Mouse (Mus musculus): Measurements from ENCODE around the gene Rapgef3.

Gene Rapgef3

DNA sequence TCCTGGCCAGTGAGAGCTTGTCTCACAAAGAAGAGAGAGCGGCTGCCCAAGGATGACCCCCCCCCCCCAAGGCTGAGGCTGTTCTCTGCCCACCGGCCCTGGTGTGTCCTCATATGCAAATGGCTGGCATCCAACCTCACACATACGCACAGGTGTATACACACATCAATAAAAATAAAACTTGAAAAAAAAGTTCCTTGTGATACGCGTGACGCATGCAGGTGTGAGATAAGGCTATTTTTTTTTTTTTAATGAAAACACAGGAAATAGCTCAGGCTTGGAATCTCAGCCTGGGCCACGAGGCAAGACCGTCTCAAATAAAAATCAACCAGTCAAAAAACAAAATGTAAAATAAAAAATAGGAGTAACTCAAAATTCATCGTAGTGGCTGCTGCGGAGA is 21.5 kb downstream of the Rapgef3 start:
- no peak for DNase-seq (ENCODE audit: low spot score)

DNA sequence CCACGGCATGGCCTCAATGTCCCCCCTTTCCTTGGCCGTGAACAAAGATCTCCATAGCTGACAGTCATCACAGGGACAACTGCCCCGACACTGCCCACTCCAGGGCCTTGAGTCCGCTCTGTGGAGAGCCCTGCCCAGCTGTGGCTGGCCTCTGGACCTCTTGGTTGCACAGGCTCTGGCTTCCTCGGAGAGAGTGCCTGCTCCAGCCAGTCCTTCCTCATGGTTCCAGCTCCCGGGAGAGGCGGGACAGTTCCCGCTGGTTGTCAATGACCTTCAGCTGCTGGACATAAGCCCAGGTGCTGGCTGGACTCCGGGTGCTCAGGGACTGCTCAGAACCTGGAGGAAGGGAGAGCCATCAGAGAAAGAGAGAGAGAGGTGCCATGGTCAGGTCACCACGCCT is 22.4 kb downstream of the Rapgef3 start:
- DNase-seq (ENCODE audit: low spot score): no peak

DNA sequence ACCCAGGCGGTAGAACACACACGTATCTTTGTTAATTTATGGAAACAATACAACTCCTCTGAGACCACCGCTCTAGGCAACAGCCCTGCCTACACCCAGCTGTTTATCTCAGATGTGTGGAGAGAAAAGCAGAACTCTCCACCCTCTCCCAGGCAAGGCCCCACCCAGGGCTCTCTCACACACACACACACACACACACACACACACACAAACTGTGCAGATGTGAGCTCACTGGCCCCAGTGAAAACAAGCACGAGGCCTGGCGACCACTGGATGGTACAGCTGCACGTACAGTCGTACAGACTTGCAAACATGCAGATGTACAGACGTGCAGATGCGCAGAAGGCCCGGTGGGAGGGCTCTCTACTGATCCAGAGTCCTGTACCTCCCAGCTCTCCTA is 22.8 kb downstream of the Rapgef3 start:
- DNase-seq (ENCODE audit: low spot score): no peak

DNA sequence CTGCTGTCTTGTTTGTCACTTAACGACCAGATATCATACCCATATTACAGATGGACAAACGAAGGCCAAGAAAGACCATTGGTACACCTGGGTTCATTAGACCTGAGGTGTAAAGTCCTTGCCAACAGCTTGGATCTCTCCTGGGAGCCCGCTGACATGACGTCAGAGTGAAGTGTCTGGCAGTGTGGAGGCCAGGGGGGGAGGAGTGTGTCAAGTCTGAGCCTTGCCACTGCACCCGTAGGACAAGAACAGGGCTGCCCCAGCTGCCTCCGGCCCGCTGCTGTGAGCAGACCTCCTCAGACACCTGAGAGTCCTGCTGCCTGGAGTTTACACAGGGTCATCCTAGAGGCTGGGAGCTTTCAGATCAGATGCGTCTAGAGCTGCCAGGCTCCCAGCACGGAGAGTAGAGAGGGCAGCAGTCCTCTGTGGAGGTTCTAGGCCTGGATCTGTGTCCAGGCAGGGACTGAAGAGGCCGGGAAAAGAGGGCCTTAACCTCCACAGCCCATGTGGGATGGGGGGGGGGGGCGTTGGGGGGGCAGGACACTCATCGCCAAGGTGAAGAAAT is 23.7 kb downstream of the Rapgef3 start:
- DNase-seq (ENCODE audit: low spot score): no peak

DNA sequence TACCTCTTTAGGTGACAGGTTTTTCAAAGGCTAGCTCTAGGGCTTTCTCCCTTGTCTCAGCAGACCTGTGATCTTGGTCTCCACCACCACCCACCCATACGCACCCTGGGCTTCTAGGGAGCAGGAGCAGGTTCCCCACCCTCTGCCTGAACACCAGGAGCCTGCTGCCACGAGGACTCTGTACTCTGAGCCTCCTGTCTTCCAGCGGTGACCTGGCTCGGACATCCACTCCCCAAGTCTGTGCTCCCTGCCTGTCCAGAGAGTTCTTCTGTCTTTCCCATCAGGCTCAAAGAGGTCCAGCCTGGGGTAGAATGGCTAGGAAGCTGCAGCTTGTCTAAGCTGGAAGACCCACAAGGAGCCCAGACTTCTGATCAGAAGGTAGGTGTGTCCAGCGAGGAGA is 24.6 kb downstream of the Rapgef3 start:
- DNase-seq (ENCODE audit: low spot score): no peak

DNA sequence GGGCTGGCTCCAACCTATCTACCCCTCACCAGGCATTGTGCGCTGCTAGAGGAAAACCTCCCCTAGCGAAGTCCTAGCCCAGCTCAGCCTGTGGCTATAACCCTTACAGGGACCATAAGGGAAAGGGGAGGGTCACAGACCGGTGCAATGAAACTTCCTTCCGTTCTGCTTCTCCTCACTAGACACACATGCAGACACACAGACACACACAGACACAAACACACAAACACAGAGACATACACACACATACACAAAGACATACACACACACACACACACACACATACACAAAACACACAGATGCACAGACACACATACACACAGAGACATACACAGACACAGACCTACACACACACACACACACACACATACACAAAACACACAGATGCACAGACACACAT is 25.2 kb downstream of the Rapgef3 start:
- DNase-seq (ENCODE audit: low spot score): no peak

DNA sequence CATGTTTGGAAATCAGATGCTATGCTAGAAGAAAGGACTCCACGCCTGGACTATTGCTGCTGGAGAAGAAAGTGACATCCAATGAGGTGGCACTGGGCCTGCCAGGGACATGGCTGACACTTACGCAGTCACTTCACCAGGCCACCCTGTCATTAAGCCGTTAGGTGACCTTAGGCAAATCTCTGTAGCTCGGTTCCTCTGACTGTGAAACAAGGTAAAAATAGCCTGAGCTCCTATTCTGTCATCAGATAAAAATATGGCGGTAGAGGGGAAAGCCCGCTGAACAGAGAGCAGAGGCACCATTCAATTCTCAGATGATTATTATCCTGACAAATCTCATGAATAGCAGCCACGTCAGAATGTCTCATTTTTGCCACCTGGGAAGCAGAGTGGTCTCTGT is 25.7 kb downstream of the Rapgef3 start:
- no peak for DNase-seq (ENCODE audit: low spot score)

DNA sequence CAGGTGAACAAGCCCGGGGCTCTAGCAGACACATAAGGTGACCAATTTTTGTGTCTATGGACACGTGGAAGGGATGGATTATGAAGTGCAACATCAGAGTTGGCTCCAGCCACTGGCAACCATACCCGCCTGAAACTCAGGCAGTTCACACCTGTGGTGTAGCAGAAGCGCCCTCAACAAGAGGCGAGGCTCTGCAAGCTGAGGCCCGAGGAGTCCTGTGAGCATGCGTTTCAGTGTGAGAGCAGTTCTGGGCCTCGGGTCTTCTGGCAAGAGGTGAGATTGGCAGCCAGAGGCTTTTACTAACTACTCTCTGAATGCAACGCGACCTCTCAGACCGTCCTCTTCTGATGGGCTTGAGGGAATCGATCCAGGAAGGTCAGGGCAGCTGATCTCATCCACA is 26.1 kb downstream of the Rapgef3 start:
- no peak for DNase-seq (ENCODE audit: low spot score)

DNA sequence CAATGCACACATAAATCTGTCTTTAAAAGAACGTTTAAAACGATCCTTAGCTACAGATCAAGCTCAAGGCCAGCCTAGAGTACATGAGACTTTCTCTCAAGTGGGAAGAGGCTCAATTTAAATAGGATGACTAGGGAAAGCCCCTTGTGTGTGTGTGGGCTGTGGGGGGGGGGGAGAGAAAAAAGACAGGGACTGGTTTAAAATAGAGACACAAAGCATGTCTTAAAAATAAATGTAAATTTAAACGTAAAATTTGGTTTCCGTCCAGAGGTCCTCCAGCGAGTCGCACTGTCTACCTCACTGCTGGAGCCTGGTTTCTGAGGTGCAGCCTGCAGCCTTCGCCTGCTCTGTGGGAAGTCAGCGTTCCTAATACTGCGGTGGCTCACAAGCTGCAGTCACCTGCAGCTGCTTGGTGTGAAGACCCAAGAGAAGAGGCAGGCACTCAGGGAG is 27.5 kb downstream of the Rapgef3 start:
- no peak for DNase-seq (ENCODE audit: low spot score)

DNA sequence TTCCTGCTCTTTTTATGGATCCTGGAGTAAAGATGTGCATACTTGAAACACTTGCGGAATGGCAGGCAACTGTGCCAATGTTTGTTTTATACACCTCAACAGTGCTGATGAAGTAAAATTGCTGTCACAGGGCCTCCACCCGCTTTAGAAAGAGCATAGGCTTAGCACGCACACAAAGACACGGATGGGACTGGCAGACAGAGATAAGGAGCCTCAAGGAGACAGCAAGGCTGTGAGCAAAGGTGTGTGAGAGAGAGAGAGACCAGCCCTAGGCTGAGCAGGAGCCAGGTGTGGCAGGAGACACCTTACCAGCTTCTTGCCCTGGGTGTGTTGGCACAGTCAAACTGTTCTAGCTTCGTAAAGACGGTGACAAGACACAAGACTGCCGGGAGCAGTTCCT is 28.8 kb downstream of the Rapgef3 start:
- no peak for DNase-seq (ENCODE audit: low spot score)

DNA sequence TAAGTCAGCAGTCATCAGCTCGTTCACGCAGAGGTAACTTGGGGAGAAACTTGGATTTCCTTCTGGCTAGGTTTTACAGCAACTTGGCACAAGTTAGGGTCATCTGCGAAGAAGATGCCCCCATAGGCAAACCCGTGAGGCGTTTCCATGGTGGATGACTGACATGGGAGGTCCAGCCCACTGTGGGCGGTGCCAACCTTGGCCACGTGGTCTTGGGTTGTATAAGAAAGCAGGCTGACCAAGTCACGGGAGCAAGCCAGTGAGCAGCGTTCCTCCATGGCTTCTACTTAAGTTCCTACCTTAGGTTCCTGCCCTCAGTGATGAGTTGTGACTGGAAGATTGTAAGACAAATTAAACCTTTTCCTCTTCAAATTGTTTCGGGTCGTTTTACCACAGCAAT is 35.8 kb downstream of the Rapgef3 start:
- DNase-seq (ENCODE audit: low spot score): no peak

DNA sequence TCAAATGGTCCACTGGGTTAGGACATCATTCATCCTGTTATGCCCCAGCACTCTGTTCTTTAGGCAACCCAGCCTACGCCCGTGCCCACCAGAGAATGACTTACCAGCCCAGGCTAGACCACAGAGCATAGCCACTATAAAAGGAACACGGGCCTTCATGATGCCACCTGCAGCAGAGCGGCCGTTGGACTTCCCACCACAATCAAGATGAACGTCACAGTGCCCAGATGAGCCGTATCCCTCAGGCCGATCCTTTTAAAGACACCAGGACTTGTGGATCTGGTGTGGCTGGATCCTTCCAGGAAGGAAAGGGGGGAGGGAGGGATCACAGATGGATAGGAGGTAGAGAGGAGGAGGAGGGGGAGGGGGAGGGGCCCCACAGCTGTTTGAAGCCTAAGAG is 36.7 kb downstream of the Rapgef3 start, which contains the start of gene Endou:
Endou (minus strand) TSS at position 229 of the 400 bp plus-strand sequence.
- no peak for DNase-seq (ENCODE audit: low spot score)

DNA sequence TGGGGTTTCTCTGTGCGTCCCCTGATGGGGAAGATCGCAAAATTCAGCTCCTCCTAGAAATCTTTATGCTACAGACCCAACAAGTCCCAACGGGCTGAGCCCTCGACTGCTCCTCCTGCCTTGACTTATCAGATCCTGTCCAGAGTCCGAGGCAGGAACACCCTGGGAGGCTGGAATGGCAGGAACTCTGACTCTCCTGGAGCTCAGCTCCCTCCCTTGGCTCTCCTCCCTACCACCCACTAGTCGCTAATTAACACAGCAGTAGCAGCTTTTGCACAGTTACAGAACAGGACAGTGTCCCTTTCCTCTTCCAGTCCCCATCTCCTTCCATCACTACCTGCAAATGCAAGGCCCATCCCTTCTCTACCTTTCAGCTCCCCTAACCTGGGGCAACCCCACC is 37.4 kb downstream of the Rapgef3 start:
- DNase-seq (ENCODE audit: low spot score): no peak

DNA sequence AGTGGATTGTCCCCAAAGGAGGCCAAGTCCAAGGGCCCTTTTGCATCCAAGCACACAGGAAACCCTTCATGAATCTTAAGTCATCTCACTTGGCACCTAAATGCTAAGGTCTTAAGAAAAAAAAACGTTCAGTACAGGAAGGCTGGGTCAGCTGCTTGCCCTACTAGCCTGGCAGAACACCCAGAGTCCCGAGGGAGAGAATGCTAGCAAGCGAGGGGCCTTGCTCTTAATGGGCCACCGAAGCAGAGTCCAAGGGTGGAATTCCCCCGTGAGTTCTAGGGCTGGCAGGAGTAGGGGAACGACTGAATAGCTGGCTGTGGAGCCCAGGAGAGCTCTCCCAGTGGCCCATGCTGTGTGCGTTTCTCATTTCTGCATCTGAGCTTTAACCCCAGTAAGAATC is 39.0 kb downstream of the Rapgef3 start:
- DNase-seq (ENCODE audit: low spot score): no peak

DNA sequence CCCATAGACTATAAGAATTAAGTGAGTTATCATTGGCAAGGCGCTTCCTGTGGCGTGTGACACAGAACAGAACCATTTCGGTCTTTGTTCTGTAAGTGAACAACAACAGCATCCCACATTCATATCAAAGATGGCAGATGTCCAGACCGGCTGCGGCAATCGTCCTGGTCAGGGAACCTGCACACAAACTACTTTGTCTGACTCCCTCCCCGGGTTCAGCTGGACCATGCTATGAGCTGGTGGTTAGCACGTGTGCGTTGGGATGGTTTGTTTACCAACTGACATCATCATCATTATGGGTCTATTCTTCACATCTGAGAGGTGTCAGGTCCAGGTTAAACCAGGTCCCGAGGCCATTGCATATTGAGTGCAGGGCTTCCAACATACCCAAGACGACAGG is 39.4 kb downstream of the Rapgef3 start:
- DNase-seq (ENCODE audit: low spot score): no peak

DNA sequence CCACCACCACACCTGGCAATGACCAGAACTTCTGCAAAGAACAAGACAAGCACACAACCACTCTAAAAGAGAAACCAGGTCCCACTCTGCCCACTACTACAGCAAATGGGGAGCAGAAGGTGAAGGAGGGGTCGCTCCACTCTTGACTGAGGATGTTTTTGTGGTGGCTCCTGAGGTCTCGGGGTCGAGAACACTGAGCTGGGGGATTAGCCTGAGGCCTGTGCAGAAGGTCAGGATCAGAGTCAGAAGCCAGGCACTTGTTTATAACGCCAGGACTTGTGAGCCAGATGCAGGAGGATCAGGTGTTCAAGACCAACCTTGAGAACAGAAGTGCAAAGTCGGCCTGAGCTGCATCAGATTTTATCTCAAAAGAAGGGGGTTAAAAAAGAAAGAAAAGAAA is 40.3 kb downstream of the Rapgef3 start:
- no peak for DNase-seq (ENCODE audit: low spot score)

DNA sequence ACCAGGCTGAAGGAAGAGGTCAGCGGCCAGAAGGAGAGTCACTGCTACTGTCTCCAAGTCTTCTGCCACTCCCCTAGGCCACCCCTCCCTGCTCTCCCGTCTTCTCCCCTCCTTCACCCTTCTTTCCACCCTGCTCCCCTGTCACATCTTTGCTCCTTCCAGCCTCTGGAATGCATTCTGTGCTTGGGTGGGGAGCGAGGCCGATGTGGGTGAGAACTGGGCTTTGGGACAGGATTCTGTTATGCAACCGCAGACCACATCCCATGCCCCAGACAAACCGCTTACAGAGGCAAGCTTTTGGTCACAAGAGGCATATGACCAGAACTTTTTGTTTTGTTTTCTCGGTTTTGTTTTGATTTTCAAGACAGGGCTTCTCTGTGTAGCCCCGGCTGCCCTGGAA is 40.7 kb downstream of the Rapgef3 start:
- DNase-seq (ENCODE audit: low spot score): no peak

DNA sequence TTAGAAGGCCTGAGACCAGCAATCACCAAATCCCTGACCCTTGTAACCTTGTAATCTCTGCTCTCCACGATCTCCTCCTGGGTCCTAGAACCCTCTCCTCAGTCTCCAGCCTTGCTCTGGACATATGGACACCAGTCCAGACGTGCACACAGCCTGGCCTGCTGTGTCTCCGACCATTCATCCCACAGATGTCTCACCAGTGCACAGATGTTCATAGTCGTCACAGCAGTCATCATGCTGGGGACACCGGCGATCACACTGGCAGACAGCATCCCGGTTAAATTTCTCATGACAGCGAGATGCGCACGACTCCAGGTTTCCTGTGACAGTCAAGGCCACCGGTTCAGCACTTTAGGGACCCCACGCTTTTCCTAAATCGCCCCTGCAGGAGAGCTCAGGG is 41.5 kb downstream of the Rapgef3 start:
- DNase-seq (ENCODE audit: low spot score): no peak

DNA sequence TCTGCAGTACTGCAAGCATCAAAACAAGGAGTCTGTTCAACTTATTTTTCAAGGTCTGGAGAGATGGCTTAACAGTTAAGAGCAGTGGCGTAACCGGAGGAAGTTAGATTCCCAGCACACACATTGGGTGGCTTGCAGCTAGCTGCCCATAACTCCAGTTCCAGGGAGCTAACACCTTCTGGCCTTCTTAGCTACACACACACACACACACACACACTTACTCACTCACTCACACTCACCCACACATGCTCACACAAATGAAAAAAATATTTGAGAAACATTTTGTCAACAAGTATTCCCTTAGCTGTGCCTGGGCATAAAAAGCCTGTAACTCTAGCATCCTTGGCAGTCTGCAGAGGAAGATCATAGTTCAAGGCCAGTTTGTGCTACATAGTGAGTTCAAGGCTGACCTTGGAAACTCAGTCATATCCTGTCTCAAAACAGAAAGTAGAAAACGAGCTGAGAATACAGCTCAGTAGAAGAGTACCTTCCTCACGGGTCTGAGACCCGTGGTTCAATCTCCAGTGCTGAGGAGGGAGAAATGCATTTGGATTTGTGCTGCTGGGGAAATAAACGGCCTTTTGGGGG is 42.5 kb downstream of the Rapgef3 start:
- no peak for DNase-seq (ENCODE audit: low spot score)

DNA sequence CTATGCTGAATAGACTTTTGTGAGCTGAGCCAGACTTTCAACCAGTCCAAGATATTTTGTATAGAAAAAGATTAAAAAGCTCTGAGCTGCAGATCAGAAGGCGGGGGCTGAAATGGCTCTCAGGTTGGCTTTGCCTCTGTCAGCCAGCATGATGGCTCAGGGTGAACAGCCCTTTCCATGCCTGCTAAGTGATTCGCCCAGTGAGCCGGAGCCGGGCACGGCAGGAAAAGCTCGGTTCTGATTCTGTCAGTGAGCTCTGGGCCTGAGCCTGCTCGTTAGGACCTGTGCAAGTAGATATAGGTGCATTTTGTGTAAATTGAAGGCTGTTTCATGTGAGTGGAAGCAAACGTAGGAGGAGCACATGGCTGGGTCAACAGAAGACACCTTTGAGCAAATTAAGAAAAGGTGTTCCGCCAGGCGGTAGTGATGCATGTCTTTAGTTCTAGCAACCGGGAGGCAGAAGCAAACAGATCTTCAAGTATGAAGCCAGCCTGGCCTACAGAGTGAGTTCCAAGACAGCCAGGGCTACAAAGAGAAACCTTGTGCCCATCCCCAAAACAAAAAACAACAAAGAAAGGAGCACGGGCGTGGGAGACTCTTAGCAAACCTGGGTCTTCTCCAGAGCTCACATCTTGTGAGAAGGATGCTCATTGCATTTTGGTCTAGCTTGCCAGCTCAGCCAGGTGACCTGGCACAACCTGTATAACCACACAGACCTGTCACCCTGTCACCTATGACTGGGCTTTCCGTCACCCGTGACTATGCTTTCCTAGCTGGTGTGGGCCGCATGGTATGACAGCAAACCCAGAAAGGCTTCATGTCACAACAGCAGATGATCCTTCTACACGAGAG is 43.2 kb downstream of the Rapgef3 start:
- DNase-seq (ENCODE audit: low spot score): no peak

DNA sequence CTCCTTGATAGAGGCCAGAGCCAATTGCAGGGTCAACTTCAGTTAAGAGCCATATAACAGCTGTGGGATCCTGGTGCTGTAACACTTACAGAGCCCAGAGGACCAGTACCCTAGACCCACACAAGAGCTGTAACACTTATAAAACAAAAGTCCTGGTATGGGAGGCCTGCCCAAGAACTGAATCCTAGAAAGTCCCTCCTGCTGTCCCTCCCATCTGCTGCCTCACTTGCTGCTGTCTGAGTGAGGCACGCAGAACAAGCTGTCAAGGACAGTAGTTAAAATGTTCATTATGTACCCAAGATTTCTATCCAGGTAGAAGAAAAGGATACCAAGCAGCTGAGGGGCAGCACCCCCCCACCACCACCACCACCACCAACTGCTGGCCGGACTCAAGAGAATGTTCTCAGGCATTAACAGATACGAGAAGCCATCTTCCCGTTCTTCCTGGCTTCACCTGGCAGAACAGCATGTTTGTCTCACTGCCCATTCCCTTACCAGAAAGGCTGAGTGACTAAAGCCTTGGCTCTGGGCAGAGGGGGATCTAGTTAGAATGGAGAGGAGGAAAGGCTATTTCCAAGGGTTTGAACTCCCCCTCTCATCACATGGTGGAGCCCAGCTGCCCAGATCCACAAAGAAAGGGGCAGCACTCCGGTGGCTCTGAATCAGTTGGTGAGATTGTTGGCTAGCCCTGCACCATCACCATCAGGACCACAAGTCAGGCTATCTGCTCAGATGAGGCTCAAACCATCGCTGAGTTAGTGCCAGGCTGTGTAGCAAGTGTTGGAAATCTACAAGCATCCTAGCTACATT is 44.0 kb downstream of the Rapgef3 start:
- DNase-seq (ENCODE audit: low spot score): no peak

DNA sequence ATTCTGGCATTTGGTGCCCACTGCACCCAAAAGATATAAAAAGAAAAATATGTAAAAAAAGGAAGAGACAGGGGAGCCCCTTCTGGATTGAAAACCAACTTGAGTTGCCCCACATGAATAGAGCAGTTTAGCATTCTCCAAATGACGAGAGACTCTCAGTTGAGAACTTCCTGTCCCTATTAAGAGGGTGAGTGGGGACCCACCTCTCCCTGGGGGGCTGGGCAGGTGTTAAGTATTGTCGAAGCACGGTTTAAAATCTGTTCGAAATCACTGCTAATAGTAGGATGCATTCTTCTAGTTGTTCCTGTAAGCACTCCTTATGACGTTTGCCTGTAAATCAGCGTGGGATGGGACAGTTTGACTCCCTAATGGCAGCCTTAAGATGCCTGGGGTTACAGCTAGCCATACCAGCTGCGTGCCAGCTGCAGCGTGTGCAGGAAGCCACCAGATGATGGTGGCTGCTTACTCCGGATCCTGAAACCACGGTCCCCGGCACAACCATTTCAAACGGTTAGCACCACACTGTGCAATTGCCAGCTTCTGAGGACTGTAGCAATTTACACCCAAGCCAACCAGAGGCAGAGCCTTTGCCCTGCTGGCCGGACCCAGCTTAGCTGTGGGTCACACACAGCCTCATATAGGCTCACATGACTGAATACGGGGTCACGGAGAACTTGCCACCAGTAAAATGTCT is 46.6 kb downstream of the Rapgef3 start:
- DNase-seq (ENCODE audit: low spot score): no peak

Data from embryo, embryonic 10 days (tissue).